Mouse (Mus musculus): ENCODE data around the gene Pan3.
A peak's percentile ranks its signal among the peaks of the same experiment; 100 is the strongest.

Gene Pan3

DNA sequence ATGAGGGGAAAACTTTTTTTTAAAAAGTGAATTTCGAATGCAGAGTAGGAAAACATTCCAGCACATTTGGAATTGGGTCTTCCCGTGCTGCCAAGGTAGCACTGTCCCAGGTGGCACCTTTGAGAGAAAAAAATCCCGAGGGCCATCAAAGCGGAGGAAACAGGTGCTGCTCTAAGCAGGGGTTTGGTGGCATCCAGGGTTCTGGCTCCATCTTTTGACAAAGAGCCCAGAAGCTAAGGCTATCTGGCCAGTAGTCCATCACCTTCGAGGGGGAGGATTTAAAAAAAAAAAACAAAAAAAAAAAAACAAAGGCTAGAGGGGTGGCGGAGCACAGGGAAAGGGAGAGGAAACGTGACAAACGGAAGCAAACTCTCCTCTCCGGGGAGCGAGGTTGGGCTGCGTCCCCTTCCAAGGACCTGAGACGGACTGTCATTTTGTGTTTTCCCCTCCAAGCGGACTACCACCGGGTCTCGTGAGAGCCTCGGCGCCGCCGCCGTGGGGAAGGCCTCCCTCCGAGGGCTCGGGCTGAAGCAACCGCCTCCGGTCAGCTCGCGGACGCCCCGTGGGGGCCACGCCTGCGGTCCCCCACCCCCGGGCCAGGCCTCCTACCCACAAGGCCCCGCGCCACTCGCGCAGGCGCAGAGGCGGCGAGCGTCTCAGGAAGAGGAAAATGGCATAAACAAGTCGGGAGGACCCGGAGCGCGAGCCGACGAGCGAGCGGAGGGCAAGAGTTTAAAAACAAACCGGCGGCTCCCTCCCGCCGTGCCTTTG is at the start of gene Pan3:
Gene Pan3, plus strand, starts transcription at position 627 of the 771 bp plus-strand sequence.
- DNase-seq (ENCODE audit: low spot score): peak; percentile 94

GRCm38 (mm10) chr5:147381396-147381795 is 48.6 kb upstream of the Pan3 start:
- DNase-seq (ENCODE audit: low spot score): no peak

GRCm38 (mm10) chr5:147386865-147387264 is 43.1 kb upstream of the Pan3 start:
- no peak for DNase-seq (ENCODE audit: low spot score)

- no peak for DNase-seq (ENCODE audit: low spot score)
Measured at GRCm38 (mm10) chr5:147388376-147389008, 41.5 kb upstream of the Pan3 start.

- no peak for DNase-seq (ENCODE audit: low spot score)
Measured at GRCm38 (mm10) chr5:147389052-147389451, 40.9 kb upstream of the Pan3 start.

DNA sequence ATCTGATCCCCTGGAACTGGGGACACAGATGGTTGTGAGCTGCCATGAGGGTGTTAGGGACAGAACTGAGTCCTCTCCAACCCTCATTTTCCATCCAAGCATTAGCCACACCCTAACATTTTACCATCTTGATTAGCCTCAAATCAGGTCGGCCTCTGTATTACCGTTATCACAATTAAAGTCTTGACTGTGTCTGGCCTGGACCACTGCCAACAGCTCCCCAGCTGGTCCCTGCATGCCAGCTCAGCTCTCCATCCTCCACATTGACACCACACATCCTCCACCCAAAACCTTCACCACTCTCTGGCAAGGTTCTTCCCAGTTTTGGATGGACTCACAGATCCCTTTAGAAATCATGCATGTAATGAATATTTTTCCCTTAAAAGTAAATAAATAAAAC is 39.2 kb upstream of the Pan3 start:
- DNase-seq (ENCODE audit: low spot score): no peak

DNA sequence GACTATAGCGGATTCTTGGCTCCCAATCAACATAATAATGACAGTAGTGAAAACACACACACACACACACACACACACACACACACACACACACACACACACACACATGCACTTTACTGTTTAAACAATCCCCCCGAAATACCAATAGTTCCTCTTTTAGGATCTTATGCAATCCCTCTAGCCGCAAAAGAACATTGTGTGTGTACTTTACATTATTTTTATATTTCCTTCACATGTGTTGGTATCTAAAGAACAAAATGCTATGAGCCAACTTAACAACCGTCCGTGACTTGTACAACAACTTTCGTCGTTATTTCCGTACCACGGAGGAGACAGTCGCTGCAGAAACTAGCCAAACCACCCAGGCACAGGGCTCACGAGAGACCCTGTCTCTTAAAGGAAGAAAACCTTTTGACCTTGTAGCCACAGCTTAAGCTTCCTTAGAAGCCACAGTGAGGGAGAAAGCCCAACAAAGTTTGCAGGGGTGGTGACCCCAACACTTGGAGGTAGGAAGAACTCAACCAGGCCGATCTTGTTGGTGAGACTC is 37.2 kb upstream of the Pan3 start:
- DNase-seq (ENCODE audit: low spot score): no peak

DNA sequence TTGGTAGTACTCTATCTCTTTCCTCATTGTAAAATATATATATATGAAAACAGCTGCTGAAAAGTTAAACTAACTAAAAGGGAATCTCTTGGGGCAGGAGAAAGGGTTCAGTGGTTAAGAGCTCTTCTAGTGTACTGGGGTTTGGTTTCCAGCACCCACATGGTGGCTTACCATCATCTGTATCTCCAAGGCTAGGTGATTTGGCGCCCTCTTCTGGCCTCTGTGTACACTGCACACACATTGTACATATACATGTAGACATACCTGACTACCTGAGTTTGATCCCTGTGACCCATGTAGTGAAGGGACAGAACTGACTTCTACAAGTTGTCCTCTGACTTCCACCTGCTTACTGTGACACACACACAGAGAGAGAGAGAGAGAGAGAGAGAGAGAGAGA is 34.9 kb upstream of the Pan3 start:
- no peak for DNase-seq (ENCODE audit: low spot score)

DNA sequence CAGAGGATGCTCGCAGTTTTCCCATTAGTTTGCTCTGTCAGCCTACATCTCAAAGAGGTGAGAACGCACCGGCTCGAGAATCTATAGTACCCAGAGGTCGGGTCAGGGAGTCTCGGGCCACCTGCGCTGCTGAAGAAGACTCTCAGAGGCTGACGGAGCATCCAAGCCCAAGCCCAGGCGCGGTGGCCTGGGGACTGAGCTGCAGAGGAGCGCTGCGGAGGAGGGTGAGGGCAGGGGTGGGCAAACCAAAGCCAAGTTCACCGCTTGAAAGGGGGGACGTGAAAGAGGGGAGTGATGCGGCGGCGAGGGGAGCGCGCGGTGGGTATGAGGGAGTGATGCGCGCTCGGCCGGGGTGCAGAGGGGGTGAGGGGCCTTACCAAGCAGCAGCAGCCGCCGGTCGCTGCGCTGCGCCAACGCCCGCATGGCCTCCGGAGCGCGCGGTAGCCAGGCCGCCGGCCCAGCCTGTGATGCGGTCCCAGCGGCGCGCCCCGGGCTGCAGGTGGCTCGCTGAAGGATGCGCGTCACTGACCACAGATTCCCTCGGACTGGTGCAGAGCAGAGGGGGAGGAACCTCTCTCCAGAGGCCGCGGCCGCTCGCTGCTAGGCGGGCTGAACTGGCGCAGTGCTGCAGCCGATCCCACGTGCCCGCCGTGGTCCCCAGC is 30.0 kb upstream of the Pan3 start, which contains the start of gene Flt3:
Gene Flt3, minus strand, starts transcription at position 647 of the 662 bp plus-strand sequence.
- DNase-seq (ENCODE audit: low spot score): no peak

DNA sequence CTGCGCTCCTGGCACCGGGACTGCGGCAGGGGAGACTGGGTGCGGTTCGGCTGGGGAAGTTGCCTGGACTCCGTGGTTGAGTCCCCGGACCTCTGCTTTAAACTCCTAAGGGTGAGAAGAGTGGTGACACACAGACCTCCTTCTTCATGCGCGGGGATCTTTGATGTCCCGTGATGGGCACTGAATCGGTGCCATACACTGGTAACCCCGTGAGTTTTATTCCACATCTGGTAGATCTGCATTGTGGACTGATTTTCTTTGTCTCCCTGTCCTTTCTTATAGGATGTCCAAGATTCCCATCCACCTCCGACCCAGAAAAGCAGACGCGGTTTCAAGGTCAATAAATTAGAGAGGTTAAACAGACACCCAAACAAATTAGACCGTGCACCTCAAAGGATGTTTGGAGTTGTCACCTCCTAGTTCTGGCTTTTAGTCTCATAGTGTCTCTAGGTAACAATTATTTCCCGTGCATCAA is 29.4 kb upstream of the Pan3 start:
- no peak for DNase-seq (ENCODE audit: low spot score)

- no peak for DNase-seq (ENCODE audit: low spot score)
Measured at GRCm38 (mm10) chr5:147401024-147401423, 28.9 kb upstream of the Pan3 start.

GRCm38 (mm10) chr5:147402505-147402904 is 27.5 kb upstream of the Pan3 start:
- DNase-seq (ENCODE audit: low spot score): peak; percentile 61

GRCm38 (mm10) chr5:147406135-147406534 is 23.8 kb upstream of the Pan3 start:
- DNase-seq (ENCODE audit: low spot score): no peak

GRCm38 (mm10) chr5:147408731-147409130 is 21.2 kb upstream of the Pan3 start:
- DNase-seq (ENCODE audit: low spot score): no peak

- no peak for DNase-seq (ENCODE audit: low spot score)
Measured at GRCm38 (mm10) chr5:147410585-147410984, 19.4 kb upstream of the Pan3 start.

DNA sequence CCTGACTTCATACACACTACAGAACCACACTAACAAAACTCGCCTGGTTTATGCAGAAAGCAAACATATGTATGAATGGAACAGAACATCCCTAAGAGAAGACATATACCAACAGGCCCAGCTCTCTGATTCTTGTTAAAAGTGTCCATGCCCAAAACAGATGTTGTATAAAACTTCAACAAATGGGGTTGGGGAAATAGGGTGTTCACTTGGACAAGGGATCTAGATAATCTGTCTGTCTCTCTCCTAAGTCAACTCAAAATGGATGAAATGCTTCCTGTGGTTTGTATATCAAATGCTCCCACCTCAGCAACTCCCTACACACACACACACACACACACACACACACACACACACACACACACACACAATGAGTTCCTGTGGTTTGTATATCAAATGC is 12.0 kb upstream of the Pan3 start:
- no peak for DNase-seq (ENCODE audit: low spot score)

GRCm38 (mm10) chr5:147418394-147419121 is 11.4 kb upstream of the Pan3 start:
- peak; percentile 40 for DNase-seq (ENCODE audit: low spot score)

- DNase-seq (ENCODE audit: low spot score): no peak
Measured at GRCm38 (mm10) chr5:147423612-147424011, 6.3 kb upstream of the Pan3 start.

GRCm38 (mm10) chr5:147426048-147426805 is 3.7 kb upstream of the Pan3 start:
- no peak for DNase-seq (ENCODE audit: low spot score)

DNA sequence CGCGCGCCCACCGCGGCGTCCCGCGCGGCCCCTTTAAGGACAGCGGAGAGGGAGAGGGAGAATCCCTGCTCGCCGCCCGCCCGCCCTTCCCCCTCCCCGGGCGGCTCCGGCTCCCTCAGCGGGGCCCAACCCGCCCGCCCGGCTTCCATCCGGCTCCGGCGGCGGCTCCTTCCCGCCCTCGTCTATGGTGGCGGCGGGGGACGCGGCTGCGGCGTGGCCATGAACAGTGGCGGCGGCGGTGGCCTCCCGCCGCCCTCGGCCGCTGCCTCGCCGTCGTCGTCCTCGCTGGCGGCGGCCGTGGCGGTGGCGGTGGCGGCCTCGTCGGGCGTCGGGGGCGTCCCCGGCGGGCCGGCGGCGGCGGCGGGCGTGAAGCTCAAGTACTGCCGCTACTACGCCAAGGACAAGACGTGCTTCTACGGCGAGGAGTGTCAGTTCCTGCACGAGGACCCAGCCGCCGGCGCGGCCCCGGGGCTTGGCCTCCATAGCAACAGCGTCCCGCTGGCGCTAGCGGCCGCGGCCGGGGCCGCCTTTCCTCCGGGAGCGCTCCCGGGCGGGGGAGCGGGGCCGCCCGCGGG is 487 bp downstream of the Pan3 start:
- peak; percentile 34 for DNase-seq (ENCODE audit: low spot score)

Measured in urinary bladder, postnatal 14 days (tissue).